Mouse (Mus musculus): ENCODE data around the gene Ramp2.

The Ramp2 gene

GRCm38 (mm10) chr11:101265906-101266305 lies 20.1 kb downstream of the Ramp2 start:
- DNase-seq (ENCODE audit: extremely low spot score, low spot score) = no peak

GRCm38 (mm10) chr11:101269577-101270116 lies 23.8 kb downstream of the Ramp2 start:
- DNase-seq (ENCODE audit: extremely low spot score, low spot score) = no peak

DNA sequence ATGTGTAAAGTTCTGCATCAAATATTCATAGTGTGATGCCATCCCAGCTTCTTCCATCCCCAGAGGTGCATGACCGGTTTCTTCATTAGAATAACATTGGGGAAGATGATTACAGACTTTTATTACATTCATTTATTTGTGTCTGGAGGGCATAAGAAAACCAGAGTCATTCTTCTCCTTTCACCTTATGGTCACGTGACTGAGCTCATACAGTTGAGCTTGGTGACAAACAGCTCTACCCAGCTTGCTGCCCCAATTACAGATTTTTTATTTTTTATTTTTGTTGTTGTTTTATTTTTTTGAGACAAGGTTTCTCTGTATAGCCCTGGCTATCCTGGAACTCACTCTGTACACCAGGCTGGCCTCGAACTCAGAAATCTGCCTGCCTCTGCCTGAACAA lies 26.6 kb downstream of the Ramp2 start:
- DNase-seq (ENCODE audit: extremely low spot score, low spot score) = no peak

GRCm38 (mm10) chr11:101275309-101275708 lies 29.5 kb downstream of the Ramp2 start:
- DNase-seq (ENCODE audit: extremely low spot score, low spot score) = no peak

GRCm38 (mm10) chr11:101276319-101277070 lies 30.7 kb downstream of the Ramp2 start:
- no peak for DNase-seq (ENCODE audit: extremely low spot score, low spot score)

DNA sequence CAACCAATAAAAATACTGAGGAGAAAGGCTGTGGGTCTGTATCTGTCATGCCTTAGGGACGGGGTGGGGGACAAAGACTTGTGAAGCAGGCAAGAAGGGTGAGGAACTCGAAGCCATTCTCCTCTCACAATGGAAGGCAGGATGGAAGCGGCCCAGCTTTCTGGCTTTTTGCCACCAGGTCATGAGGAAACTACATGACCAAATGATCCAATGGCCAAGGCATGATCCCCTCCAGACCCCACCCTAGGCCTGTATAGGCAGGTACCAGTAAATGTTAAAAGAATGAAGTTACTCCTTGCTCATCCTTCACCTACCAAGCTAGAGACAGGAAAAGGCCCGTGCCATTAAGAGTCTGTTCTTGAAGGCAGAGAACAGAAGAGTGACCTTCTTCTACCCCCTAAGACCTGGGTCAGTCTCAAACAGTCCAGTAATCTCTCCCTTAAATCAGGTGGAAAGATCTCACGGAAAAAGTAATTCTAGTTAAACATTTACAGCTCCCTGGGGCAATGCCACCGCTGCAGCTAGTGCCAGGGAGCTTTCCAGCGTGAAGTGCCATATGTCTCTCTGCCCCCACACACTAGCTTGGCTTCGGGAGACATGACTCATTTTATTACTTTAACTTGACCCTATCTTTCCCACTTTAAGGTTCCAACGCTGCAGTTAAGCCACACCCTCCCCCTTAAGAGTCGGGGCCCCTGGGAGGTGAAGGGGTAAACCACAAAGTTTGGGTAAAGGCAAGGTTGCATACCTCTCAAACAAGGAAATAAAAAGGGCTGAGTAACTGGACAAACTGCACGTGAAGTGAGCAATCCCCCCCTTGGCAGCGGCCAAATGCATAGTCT lies 31.8 kb downstream of the Ramp2 start:
- no peak for DNase-seq (ENCODE audit: extremely low spot score, low spot score)

- peak; percentile 79 for DNase-seq (ENCODE audit: extremely low spot score, low spot score)
Observed at GRCm38 (mm10) chr11:101278223-101279192, 32.7 kb downstream of the Ramp2 start, which contains the start of the genes Cntd1 and Coa3. Cntd1 (plus strand) TSS chr11:101279012. Coa3 (minus strand) TSS chr11:101279114.

DNA sequence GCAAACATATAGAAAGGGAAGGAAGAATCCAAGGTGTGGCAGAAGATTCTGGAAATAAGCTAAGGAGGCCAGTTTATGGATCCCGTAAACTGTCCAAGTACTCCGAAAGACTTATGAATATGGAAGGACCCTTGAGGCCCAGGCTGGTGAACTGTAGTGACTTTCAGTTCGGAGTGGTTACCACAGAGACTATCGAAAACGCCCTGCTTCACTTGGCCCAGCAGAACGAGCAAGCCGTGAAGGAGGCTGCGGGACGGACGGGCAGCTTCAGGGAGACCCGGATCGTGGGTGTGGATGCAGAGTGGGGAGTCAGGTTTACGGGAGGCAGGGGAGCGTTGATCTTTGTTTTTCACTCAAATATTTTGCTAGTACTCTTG lies 33.4 kb downstream of the Ramp2 start:
- DNase-seq (ENCODE audit: extremely low spot score, low spot score) = no peak

DNA sequence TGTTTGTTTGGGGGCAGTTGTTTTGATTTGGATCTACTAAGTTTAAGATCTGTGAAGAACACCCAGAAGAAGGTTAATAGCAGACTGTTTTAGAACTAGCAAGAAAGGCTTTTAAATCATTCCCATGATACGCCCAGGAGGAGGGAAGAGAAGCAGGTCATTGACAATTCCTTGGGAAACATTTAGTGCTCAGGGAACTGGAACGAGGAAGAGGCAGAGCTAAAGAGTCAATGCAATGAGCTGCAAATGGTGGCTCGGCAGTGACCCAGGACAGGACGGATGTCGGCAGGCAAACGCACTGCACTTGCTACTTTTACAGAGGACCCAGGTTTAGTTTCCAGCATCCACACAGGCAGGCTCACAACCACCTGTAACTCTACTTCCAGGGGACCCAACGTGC lies 35.0 kb downstream of the Ramp2 start:
- DNase-seq (ENCODE audit: extremely low spot score, low spot score) = no peak

DNA sequence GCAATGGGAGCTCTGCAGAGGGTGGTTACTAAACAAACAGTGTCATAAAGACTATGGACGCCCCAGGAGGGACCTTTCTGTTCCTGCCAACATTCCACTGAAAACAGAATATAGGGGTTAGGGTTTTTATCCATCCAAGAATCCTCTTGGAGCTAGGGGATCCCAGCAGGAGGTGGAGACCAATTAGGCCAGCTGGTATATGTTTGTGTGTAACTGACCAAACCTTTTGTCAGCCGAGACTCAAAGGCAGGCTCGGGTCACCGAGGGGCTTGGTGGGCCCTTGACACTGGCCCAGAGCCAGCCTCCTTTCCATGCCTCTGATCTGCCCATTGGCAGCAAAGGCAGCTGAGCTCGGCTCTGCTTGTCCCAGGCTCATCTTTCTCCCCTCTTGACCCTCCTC lies 37.1 kb downstream of the Ramp2 start:
- DNase-seq (ENCODE audit: extremely low spot score, low spot score) = no peak

- DNase-seq (ENCODE audit: extremely low spot score, low spot score) = no peak
Observed at GRCm38 (mm10) chr11:101283805-101284204, 38.0 kb downstream of the Ramp2 start.

DNA sequence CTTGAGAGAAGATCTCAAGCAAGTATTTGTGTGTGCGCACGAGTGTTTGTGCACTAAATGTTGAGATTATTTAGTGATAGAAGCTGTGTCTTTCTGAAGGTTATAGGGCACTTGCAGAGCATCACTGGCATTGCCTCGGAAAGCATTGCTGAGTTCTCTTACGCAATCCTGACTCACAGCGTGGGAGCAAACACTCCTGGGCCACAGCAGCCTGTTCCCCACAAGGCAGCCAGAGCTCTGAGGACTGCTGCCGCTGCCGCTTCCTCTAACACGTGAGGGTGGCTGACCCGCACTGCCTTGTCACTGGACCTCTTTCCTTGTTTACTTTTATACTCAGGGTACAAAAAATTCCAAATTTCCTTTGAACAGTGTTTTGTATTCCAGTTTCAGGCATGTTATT lies 41.5 kb downstream of the Ramp2 start:
- no peak for DNase-seq (ENCODE audit: extremely low spot score, low spot score)

DNA sequence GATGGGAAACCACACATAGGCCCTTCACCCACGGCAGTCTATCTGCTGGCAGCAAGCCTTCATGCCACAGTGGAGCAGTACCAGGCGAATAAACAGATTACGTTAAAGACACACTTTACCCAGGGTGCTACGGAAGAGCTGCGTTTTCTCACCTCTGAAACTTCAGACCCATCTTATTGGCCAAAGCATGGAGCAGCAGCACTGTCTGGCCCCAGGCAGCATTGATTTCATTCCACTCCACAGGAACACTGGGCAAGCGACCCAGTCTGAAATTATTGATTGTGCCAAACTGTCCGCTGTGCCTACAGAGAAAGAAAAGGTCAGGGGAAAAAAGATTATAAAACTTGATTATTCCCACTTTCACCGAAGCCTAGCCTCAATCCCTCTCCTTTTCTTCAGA lies 45.4 kb downstream of the Ramp2 start:
- no peak for DNase-seq (ENCODE audit: extremely low spot score, low spot score)

- no peak for DNase-seq (ENCODE audit: extremely low spot score, low spot score)
Observed at GRCm38 (mm10) chr11:101295191-101295590, 49.4 kb downstream of the Ramp2 start.

DNA sequence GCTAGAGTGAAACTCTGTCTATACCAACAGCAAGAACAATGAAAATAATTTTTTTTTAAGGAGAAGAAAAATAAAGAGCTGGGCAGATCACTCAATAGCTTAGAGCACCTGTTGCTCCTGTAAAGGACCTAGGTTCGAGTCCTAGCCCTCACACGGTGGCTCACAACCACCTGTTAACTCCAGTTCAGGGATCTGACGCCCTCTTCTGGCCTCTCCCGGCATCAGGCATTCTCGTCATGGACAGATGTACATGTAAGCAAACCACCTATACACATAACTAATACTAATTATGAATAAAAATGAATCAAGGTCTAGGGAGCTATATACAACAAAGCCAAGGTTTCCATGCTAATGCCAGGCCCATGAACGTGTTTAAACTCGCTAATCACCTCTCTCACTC lies 55.1 kb downstream of the Ramp2 start:
- DNase-seq (ENCODE audit: extremely low spot score, low spot score) = no peak

GRCm38 (mm10) chr11:101301299-101302003 lies 55.6 kb downstream of the Ramp2 start:
- DNase-seq (ENCODE audit: extremely low spot score, low spot score) = no peak

- peak; percentile 97 for DNase-seq (ENCODE audit: extremely low spot score, low spot score)
Observed at GRCm38 (mm10) chr11:101302004-101302798, 56.4 kb downstream of the Ramp2 start, which contains the start of gene Becn1. Becn1 (minus strand) TSS chr11:101302286.

- no peak for DNase-seq (ENCODE audit: extremely low spot score, low spot score)
Observed at GRCm38 (mm10) chr11:101307744-101308143, 61.9 kb downstream of the Ramp2 start.

All from neural tube, embryonic 10.5 days (tissue).